Comparison of ENCODE assay signal across 22 mouse cellular contexts in genomic region chrX:5798433-5798832, GRCm38 (mm10).
"Had no signal": no experiment of that assay in that cellular context is flagged by ENCODE, and none has a peak within 500 bp of the region (broad histone marks: within the 10 kb centered on the region; RNA-seq: fewer than 3 reads in every experiment).

No protein-coding gene starts in this region.

- H3K27ac ChIP-seq: intestine, embryonic 15.5 days; layer of hippocampus, adult 2 months; limb, embryonic 10.5 days; limb, embryonic 13.5 days; liver, embryonic 12.5 days; liver, embryonic 15.5 days; macrophage; midbrain, embryonic 12.5 days; midbrain, embryonic 15.5 days; neural tube, embryonic 12.5 days; neural tube, embryonic 15.5 days; stomach, postnatal 0 days had no signal

- H3K4me1 ChIP-seq: intestine, embryonic 15.5 days; limb, embryonic 10.5 days; limb, embryonic 13.5 days; liver, embryonic 12.5 days; liver, embryonic 15.5 days; midbrain, embryonic 12.5 days; midbrain, embryonic 15.5 days; neural tube, embryonic 12.5 days; neural tube, embryonic 15.5 days had no signal

- H3K4me3 ChIP-seq: intestine, embryonic 15.5 days; layer of hippocampus, adult 2 months; limb, embryonic 10.5 days; limb, embryonic 13.5 days; liver, embryonic 12.5 days; liver, embryonic 15.5 days; midbrain, embryonic 12.5 days; midbrain, embryonic 15.5 days; neural tube, embryonic 12.5 days; neural tube, embryonic 15.5 days had no signal

- H3K36me3 ChIP-seq: intestine, embryonic 15.5 days; limb, embryonic 10.5 days; limb, embryonic 13.5 days; liver, embryonic 12.5 days; liver, embryonic 15.5 days; midbrain, embryonic 12.5 days; midbrain, embryonic 15.5 days; neural tube, embryonic 12.5 days; neural tube, embryonic 15.5 days had no signal

- H3K9me3 ChIP-seq: intestine, embryonic 15.5 days; limb, embryonic 10.5 days; limb, embryonic 13.5 days; liver, embryonic 12.5 days; liver, embryonic 15.5 days; midbrain, embryonic 12.5 days; midbrain, embryonic 15.5 days; neural tube, embryonic 12.5 days; neural tube, embryonic 15.5 days had no signal

- ATAC-seq: intestine, embryonic 15.5 days; liver, embryonic 12.5 days; midbrain, embryonic 15.5 days had no signal

- H3K27me3 ChIP-seq: intestine, embryonic 15.5 days; limb, embryonic 13.5 days; liver, embryonic 12.5 days; liver, embryonic 15.5 days; midbrain, embryonic 12.5 days; midbrain, embryonic 15.5 days; neural tube, embryonic 12.5 days; neural tube, embryonic 15.5 days had no signal

- H3K9ac ChIP-seq: intestine, embryonic 15.5 days; limb, embryonic 13.5 days; liver, embryonic 12.5 days; liver, embryonic 15.5 days; midbrain, embryonic 12.5 days; midbrain, embryonic 15.5 days; neural tube, embryonic 12.5 days; neural tube, embryonic 15.5 days had no signal

- H3K4me2 ChIP-seq: intestine, embryonic 15.5 days; limb, embryonic 13.5 days; liver, embryonic 12.5 days; liver, embryonic 15.5 days; midbrain, embryonic 12.5 days; midbrain, embryonic 15.5 days; neural tube, embryonic 12.5 days; neural tube, embryonic 15.5 days had no signal

- DNase-seq: kidney, adult 18-20 months; kidney, adult 9 months; kidney, postnatal 25 days; layer of hippocampus, adult 9-11 months; liver; right cerebral cortex, adult 18-20 months; right cerebral cortex, postnatal 14 days; right cerebral cortex, postnatal 4 days; thymus, adult 2 months; thymus, postnatal 25 days had no signal
